8 mouse cellular contexts compared by ENCODE assay signal in genomic region chr2:94246851-94247471, GRCm38 (mm10).
DNase-seq lines count a peak whose midpoint lies in the region; ATAC-seq and TF ChIP-seq lines count a peak whose summit lies in the region.

No protein-coding gene starts in this region.

- no peaks in the 10 kb centered on the region for H3K9me3 ChIP-seq in ES-E14 (ENCODE audit: control insufficient read depth, insufficient read depth, low read depth, low read length)
- H3K9me3 ChIP-seq in embryonic facial prominence, embryonic 13.5 days: no peaks in the 10 kb centered on the region
- H3K9me3 ChIP-seq in neural tube, embryonic 12.5 days: no peaks in the 10 kb centered on the region

- H3K27ac ChIP-seq in ES-E14 (ENCODE audit: insufficient read depth, low read depth, low read length, poor library complexity, severe bottlenecking): no peak overlapping the region
- no peak overlapping the region for H3K27ac ChIP-seq in embryonic facial prominence, embryonic 13.5 days
- peak overlapping the region; percentile 76 for H3K27ac ChIP-seq in neural tube, embryonic 12.5 days

- peak overlapping the region; percentile 50 for H3K4me2 ChIP-seq in embryonic facial prominence, embryonic 13.5 days
- H3K4me2 ChIP-seq in neural tube, embryonic 12.5 days (replicated peaks): peak overlapping the region; percentile 70

- H3K9ac ChIP-seq in ES-E14 (ENCODE audit: insufficient read depth, low read depth, low read length, poor library complexity, severe bottlenecking): no peak overlapping the region
- H3K9ac ChIP-seq in embryonic facial prominence, embryonic 13.5 days: no peak overlapping the region
- peak overlapping the region; percentile 56 for H3K9ac ChIP-seq in neural tube, embryonic 12.5 days

- in situ Hi-C loops in ES-E14 (cut with MboI; ENCODE audit: low sequenced_read_pairs in 2 of 2, unreplicated experiment in 2 of 2): no loop called here

- H3K4me1 ChIP-seq in ES-E14 (ENCODE audit: control insufficient read depth in 2 of 2, insufficient read depth in 2 of 2, low read length in 2 of 2, poor library complexity in 1 of 2): peaks cover 0 to 6% of the 10 kb centered on the region in 2 experiments; a peak in 1 of 4 replicates
- H3K4me1 ChIP-seq in embryonic facial prominence, embryonic 13.5 days: peaks cover 19% of the 10 kb centered on the region
- peaks cover 12% of the 10 kb centered on the region for H3K4me1 ChIP-seq in neural tube, embryonic 12.5 days

- H3K4me3 ChIP-seq in ES-E14 (ENCODE audit: insufficient read depth in 1 of 2, low read depth in 1 of 2, low read length in 2 of 2, poor library complexity in 1 of 2, severe bottlenecking in 1 of 2): peak overlapping the region; percentile 1 to 32; a peak in 2 of 4 replicates
- H3K4me3 ChIP-seq in embryonic facial prominence, embryonic 13.5 days: peak overlapping the region; percentile 31
- H3K4me3 ChIP-seq in neural tube, embryonic 12.5 days: peak overlapping the region; percentile 41

- peaks cover 87% of the 10 kb centered on the region for H3K27me3 ChIP-seq in embryonic facial prominence, embryonic 13.5 days
- H3K27me3 ChIP-seq in neural tube, embryonic 12.5 days (replicated peaks): peaks cover 54% of the 10 kb centered on the region

- no peaks in the 10 kb centered on the region for H3K36me3 ChIP-seq in ES-E14 (ENCODE audit: control insufficient read depth, insufficient read depth, low read length, poor library complexity, severe bottlenecking)
- no peaks in the 10 kb centered on the region for H3K36me3 ChIP-seq in embryonic facial prominence, embryonic 13.5 days
- no peaks in the 10 kb centered on the region for H3K36me3 ChIP-seq in neural tube, embryonic 12.5 days

- 1% methylated on average over 30 of the region's 30 CpGs for WGBS in embryonic facial prominence, embryonic 13.5 days
- 1% methylated on average over 30 of the region's 30 CpGs for WGBS in neural tube, embryonic 12.5 days

- ATAC-seq in embryonic facial prominence, embryonic 13.5 days (ENCODE audit: insufficient number of reproducible peaks, insufficient read depth, low FRiP score, low TSS enrichment, low read depth): no peak
- peak; percentile 83 for ATAC-seq in neural tube, embryonic 12.5 days (ENCODE audit: low FRiP score, low read depth)

- DNase-seq in embryo, embryonic 10 days (ENCODE audit: low spot score): peak; percentile 56
- no peak for DNase-seq in embryo, embryonic 9.5 days (ENCODE audit: extremely low spot score)
- DNase-seq in ES-E14 (ENCODE audit: low read depth, low spot score): no peak
- DNase-seq in layer of hippocampus, adult 18-20 months (ENCODE audit: low spot score in 2 of 2): peak; percentile 54 to 78
- no peak for DNase-seq in urinary bladder, postnatal 4 days (ENCODE audit: low spot score in 2 of 2)
- DNase-seq in lung, postnatal 25 days (ENCODE audit: low spot score): no peak

TF ChIP-seq in ES-E14, 5 proteins besides CTCF, POLR2A, EP300 and RAD21:
- TF ChIP-seq CHD2 (IDR thresholded peaks at IDR 0.05; ENCODE audit: low read depth, low read length) (no peak), ZC3H11A (IDR thresholded peaks at IDR 0.05; ENCODE audit: borderline replicate concordance, low read depth, low read length) (no peak), MAFK (IDR thresholded peaks at IDR 0.05; ENCODE audit: insufficient read depth, low read depth, low read length) (no peak), ZNF384 (IDR thresholded peaks at IDR 0.05; ENCODE audit: low read depth, low read length) (no peak), HCFC1 (IDR thresholded peaks at IDR 0.05; ENCODE audit: borderline replicate concordance, insufficient read depth, low read length) (no peak)

Comparison
In these comparisons a context has a peak if more than half of its experiments do, and no peak if none do; other contexts are left out.
1. DNase-seq: peak in embryo, embryonic 10 days (single experiment) and layer of hippocampus, adult 18-20 months (2 of 2); none in embryo, embryonic 9.5 days (single experiment), ES-E14 (single experiment), urinary bladder, postnatal 4 days (0 of 2) and lung, postnatal 25 days (single experiment).
2. Peak in every context shown above with its lines, with median percentiles within 50 percentile points of each other: H3K4me3 ChIP-seq.